Mouse (Mus musculus) thymus, adult 2 months (tissue): ENCODE data around the gene Adgrb3. TPM values are rescaled to one million over a fixed set of nuclear protein-coding genes. Genes with fewer than 3 reads are reported as not detected.

Experiments used
- DNase-seq: peaks from one replicate; pipeline ENCODE4 v3.0.0; 2021
- H3K27ac ChIP-seq: fragments of 200-500 bp; 2 replicates; pipeline ENCODE4 v1.5.1; 2012; ENCODE audit warnings: low read length, control low read depth; ENCODE audit not compliant: control insufficient read depth, insufficient read depth
- H3K27me3 ChIP-seq: fragments of 200-500 bp; 2 replicates; pipeline ENCODE4 v1.6.1; 2012; ENCODE audit warnings: mild to moderate bottlenecking, low read length, moderate library complexity, mixed read lengths; ENCODE audit not compliant: control insufficient read depth, insufficient read depth
- H3K36me3 ChIP-seq: fragments of 200-500 bp; 2 replicates; pipeline ENCODE4 v1.6.1; 2012; ENCODE audit warnings: mild to moderate bottlenecking, low read length, moderate library complexity; ENCODE audit not compliant: control insufficient read depth, insufficient read depth
- H3K4me1 ChIP-seq: fragments of 200-500 bp; replicated peaks from 2 replicates; pipeline ENCODE4 v1.6.1; 2012; ENCODE audit warnings: low read length; ENCODE audit not compliant: control insufficient read depth, insufficient read depth
- H3K4me3 ChIP-seq: fragments of 200-500 bp; 2 replicates; pipeline ENCODE4 v1.5.1; 2012; ENCODE audit warnings: mild to moderate bottlenecking, low read length, control low read depth, moderate library complexity; ENCODE audit not compliant: control insufficient read depth, insufficient read depth
- CTCF ChIP-seq: fragments of 200-500 bp; IDR thresholded peaks from 2 replicates; pipeline ENCODE4 v1.5.1; 2012; ENCODE audit warnings: mild to moderate bottlenecking, control low read depth, low read length, moderate library complexity, borderline replicate concordance; ENCODE audit not compliant: control insufficient read depth, poor library complexity, insufficient read depth; ENCODE audit errors: extremely low read depth
- POLR2A ChIP-seq: fragments of 200-500 bp; IDR thresholded peaks from 2 replicates; pipeline ENCODE4 v1.6.1; 2012; ENCODE audit warnings: mild to moderate bottlenecking, low read length, control low read depth, moderate library complexity; ENCODE audit not compliant: control insufficient read depth, poor library complexity, insufficient read depth; ENCODE audit errors: extremely low read depth
- WGBS: fragments of 180-500 bp; shearing (Covaris S2); methylation state at CpG from one replicate; pipeline ENCODE4 v1.1.7; 2018; 5-methylcytosine and 5-hydroxymethylcytosine counted together
- polyA plus RNA-seq: library from polyadenylated mRNA; depleted of rRNA; stranded (reverse); fragments of >200 nt; gene quantifications from 2 replicates; pipeline ENCODE4 v1.2.3, GENCODE M21; 2012; rRNA removed

Adgrb3 gene
- polyA plus RNA-seq = 0.03 and 0.05 TPM in 2 replicates

- Histone ChIP-seq H3K4me3 (no peak within 1 kb of the TSS), H3K27me3 (no peaks in the 10 kb centered on the region), H3K4me1 (no peaks in the 10 kb centered on the region), H3K27ac (no peak within 1 kb of the TSS), H3K36me3 (no peaks in the 10 kb centered on the region)
- no peak for DNase-seq
- TF ChIP-seq CTCF = no peak
- TF ChIP-seq POLR2A = no peak
- WGBS = 15% methylated on average over 31 of the region's 32 CpGs
Observed at GRCm38 (mm10) chr1:25828971-25829920, at the start of gene Adgrb3. Gene Adgrb3, minus strand, starts transcription at chr1:25829707.

- Histone ChIP-seq H3K4me3 (no peak overlapping the region), H3K4me1 (no peaks in the 10 kb centered on the region), H3K27ac (no peak overlapping the region), H3K27me3 (no peaks in the 10 kb centered on the region), H3K36me3 (no peaks in the 10 kb centered on the region)
- no peak for DNase-seq
- TF ChIP-seq POLR2A = no peak
- no peak for TF ChIP-seq CTCF
- 93% methylated on average over 5 of the region's 5 CpGs for WGBS
Observed at GRCm38 (mm10) chr1:25877526-25877925, 48.0 kb upstream of the Adgrb3 start.

GRCm38 (mm10) chr1:25857473-25857872 is 28.0 kb upstream of the Adgrb3 start:
- 96% methylated on average over 2 of the region's 2 CpGs for WGBS

DNA sequence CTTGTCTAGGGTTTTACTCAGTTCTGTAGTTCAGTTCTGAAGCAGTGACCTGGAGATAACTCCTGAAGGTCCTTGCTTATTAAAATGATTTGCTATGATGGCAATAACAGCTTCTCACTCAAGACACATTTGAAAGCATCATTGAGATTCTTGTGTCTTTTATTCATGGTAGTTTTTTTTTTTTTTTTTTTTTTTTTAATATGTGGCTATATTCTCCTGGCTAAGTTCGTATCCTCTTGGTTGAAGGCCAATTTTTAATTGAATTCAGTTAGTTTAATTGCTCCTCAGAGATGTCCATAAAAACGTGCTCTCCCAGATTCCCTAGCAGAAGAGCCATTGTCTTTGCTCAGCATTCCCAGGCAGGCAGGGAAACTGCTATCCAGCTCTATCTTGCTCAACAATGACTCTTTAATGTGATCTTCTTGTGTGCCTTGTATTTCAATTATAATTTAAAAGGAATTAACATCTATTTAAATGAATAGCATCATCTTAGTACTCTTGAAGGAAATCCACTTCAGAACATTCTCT is 25.0 kb upstream of the Adgrb3 start:
- no peak overlapping the region for H3K4me3 ChIP-seq
- DNase-seq = no peak
- H3K36me3 ChIP-seq = no peaks in the 10 kb centered on the region
- no peaks in the 10 kb centered on the region for H3K4me1 ChIP-seq
- H3K27me3 ChIP-seq = no peaks in the 10 kb centered on the region
- TF ChIP-seq POLR2A = no peak
- no peak for TF ChIP-seq CTCF
- 55% methylated on average over 2 of the region's 2 CpGs for WGBS
- H3K27ac ChIP-seq = no peak overlapping the region

More at GRCm38 (mm10) chr1:25857473-25857872, 28.0 kb upstream of the Adgrb3 start:
- no peaks in the 10 kb centered on the region for H3K27me3 ChIP-seq
- no peaks in the 10 kb centered on the region for H3K4me1 ChIP-seq
- no peaks in the 10 kb centered on the region for H3K36me3 ChIP-seq
- H3K4me3 ChIP-seq = no peak overlapping the region
- TF ChIP-seq POLR2A = no peak
- TF ChIP-seq CTCF = no peak
- H3K27ac ChIP-seq = no peak overlapping the region
- DNase-seq = no peak

- no peak for TF ChIP-seq CTCF
- TF ChIP-seq POLR2A = no peak
- H3K27me3 ChIP-seq = no peaks in the 10 kb centered on the region
- WGBS = 78% methylated on average over 6 of the region's 6 CpGs
Observed at GRCm38 (mm10) chr1:25832260-25832659, 2.8 kb upstream of the Adgrb3 start.

DNA sequence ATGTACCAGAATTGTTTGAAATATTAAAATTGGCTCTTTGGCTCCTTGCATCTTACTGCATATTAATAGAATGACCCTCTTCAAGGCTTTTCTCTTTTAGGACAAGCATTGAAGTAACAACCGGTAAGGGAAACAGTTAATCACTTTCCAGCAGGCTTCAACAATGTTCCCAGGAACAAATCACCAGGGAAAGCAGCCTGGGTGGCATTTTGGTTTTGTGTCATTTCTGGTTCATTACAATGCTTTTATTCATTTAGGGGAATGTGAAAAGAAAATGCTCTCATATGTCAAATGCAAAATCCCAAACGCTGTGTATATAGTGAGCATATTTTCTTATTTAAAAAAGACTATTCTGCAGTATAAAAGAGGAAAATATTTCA is 2.0 kb upstream of the Adgrb3 start:
- Histone ChIP-seq H3K4me3 (no peak overlapping the region), H3K27ac (no peak overlapping the region), H3K27me3 (no peaks in the 10 kb centered on the region), H3K4me1 (no peaks in the 10 kb centered on the region), H3K36me3 (no peaks in the 10 kb centered on the region)
- no peak for DNase-seq
- TF ChIP-seq CTCF = no peak
- no peak for TF ChIP-seq POLR2A
- WGBS = 57% methylated on average over 2 of the region's 2 CpGs

More at GRCm38 (mm10) chr1:25832260-25832659, 2.8 kb upstream of the Adgrb3 start:
- DNase-seq = no peak
- no peak overlapping the region for H3K4me3 ChIP-seq
- H3K4me1 ChIP-seq = no peaks in the 10 kb centered on the region
- H3K27ac ChIP-seq = no peak overlapping the region
- H3K36me3 ChIP-seq = no peaks in the 10 kb centered on the region
